Mouse (Mus musculus) hindbrain, embryonic 16.5 days (tissue): Measurements from ENCODE around the gene Bace2. TPM values are rescaled to one million over a fixed set of nuclear protein-coding genes. Genes with fewer than 3 reads are reported as not detected.
A peak's percentile ranks its signal among the peaks of the same experiment; 100 is the strongest.

Experiments
- ATAC-seq: fragments of 200-750 bp; cut with Nextera tagmentation; 2 replicates; pipeline ENCODE4 v1.8.0; 2017; ENCODE audit warnings: moderate TSS enrichment, moderate library complexity
- H3K27ac ChIP-seq: fragments of 300-500 bp; sonication (generic); 2 replicates; pipeline ENCODE4 v1.5.1; 2014; ENCODE audit warnings: low read depth, mild to moderate bottlenecking, control low read depth, low read length, moderate library complexity
- H3K27me3 ChIP-seq: fragments of 300-500 bp; sonication (generic); replicated peaks from 2 replicates; pipeline ENCODE4 v1.6.1; 2014; ENCODE audit warnings: low read length; ENCODE audit not compliant: control insufficient read depth, insufficient read depth
- H3K36me3 ChIP-seq: fragments of 300-500 bp; sonication (generic); 2 replicates; pipeline ENCODE4 v1.6.1; 2014; ENCODE audit warnings: mild to moderate bottlenecking, low read length, moderate library complexity, mixed read lengths; ENCODE audit not compliant: control insufficient read depth, insufficient read depth
- H3K4me1 ChIP-seq: fragments of 300-500 bp; sonication (generic); 2 replicates; pipeline ENCODE4 v1.6.1; 2014; ENCODE audit warnings: low read depth, low read length; ENCODE audit not compliant: control insufficient read depth, insufficient read depth
- H3K4me2 ChIP-seq: fragments of 300-500 bp; sonication (generic); 2 replicates; pipeline ENCODE4 v1.6.1; 2014; ENCODE audit warnings: mild to moderate bottlenecking, low read length, control low read depth, moderate library complexity
- H3K4me3 ChIP-seq: fragments of 300-500 bp; sonication (generic); 2 replicates; pipeline ENCODE4 v1.5.1; 2014; ENCODE audit warnings: mild to moderate bottlenecking, low read length, control low read depth, moderate library complexity
- H3K9ac ChIP-seq: fragments of 300-500 bp; sonication (generic); 2 replicates; pipeline ENCODE4 v1.6.1; 2014; ENCODE audit warnings: low read depth, mild to moderate bottlenecking, control low read depth, low read length, moderate library complexity
- H3K9me3 ChIP-seq: fragments of 300-500 bp; sonication (generic); 2 replicates; pipeline ENCODE4 v1.6.1; 2014; ENCODE audit warnings: mild to moderate bottlenecking, low read length, moderate library complexity; ENCODE audit not compliant: control insufficient read depth
- WGBS: fragments of 180-500 bp; shearing (Covaris S2); extraction: QIAGEN DNeasy Blood & Tissue Kit; methylation state at CpG from one replicate; pipeline ENCODE4 v1.1.7; 2014; 5-methylcytosine and 5-hydroxymethylcytosine counted together
- polyA plus RNA-seq: library from polyadenylated mRNA; unstranded; fragments of >200 nt; fragmentation: Nextera tagmentation; extraction: Ambion mirVana; gene quantifications from 2 replicates; pipeline ENCODE4 v1.2.1, GENCODE M21; 2015

The Bace2 gene
- polyA plus RNA-seq, 1 experiment from 2014 or later = 4.6 TPM

GRCm38 (mm10) chr16:97396436-97396835, 39.9 kb downstream of the Bace2 start:
- Histone ChIP-seq H3K27me3 (no peaks in the 10 kb centered on the region), H3K4me1 (no peaks in the 10 kb centered on the region), H3K9me3 (no peaks in the 10 kb centered on the region), H3K9ac (no peak overlapping the region), H3K27ac (no peak overlapping the region), H3K36me3 (no peaks in the 10 kb centered on the region), H3K4me3 (no peak overlapping the region), H3K4me2 (no peak overlapping the region)
- 90% methylated on average over 4 of the region's 4 CpGs for WGBS
- no peak for ATAC-seq

DNA sequence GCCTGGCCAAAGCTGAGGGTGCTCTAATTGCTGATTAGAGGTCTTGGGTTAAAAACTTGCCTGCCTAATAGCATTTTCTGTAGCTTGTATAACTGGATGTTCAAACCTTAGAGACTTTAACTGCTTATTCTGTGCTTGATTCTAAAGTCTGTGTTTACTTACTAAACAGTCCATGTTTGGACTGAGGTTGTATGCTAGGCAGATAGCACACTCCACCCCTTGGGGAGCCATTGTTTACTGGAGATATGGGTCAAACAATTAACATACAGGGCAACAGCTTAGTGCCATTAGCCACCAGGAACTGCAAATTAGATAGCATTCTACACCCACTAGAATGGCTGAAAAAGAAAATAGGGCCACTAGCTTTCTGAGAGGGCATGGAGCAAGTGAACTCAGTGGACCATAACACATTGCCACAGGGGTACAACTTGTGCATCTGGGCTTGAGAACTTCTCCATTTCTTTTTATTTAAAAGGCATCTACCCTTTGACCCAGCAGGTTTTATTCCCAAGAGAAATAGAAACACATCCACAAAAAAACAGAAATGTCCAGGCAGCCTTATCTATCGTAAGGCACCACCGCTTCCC, 41.5 kb downstream of the Bace2 start:
- Histone ChIP-seq H3K9ac (no peak overlapping the region), H3K4me2 (no peak overlapping the region), H3K4me3 (no peak overlapping the region), H3K4me1 (no peaks in the 10 kb centered on the region), H3K27ac (no peak overlapping the region), H3K36me3 (no peaks in the 10 kb centered on the region), H3K9me3 (no peaks in the 10 kb centered on the region), H3K27me3 (no peaks in the 10 kb centered on the region)
- ATAC-seq = no peak
- 85% methylated on average over 2 of the region's 2 CpGs for WGBS

GRCm38 (mm10) chr16:97399991-97400390, 43.4 kb downstream of the Bace2 start:
- no peak overlapping the region for H3K27ac ChIP-seq
- H3K4me3 ChIP-seq = no peak overlapping the region
- no peak for ATAC-seq
- 87% methylated on average over 4 of the region's 4 CpGs for WGBS
- no peaks in the 10 kb centered on the region for H3K9me3 ChIP-seq
- H3K4me2 ChIP-seq = no peak overlapping the region
- H3K9ac ChIP-seq = no peak overlapping the region
- no peaks in the 10 kb centered on the region for H3K4me1 ChIP-seq
- no peaks in the 10 kb centered on the region for H3K36me3 ChIP-seq
- no peaks in the 10 kb centered on the region for H3K27me3 ChIP-seq

DNA sequence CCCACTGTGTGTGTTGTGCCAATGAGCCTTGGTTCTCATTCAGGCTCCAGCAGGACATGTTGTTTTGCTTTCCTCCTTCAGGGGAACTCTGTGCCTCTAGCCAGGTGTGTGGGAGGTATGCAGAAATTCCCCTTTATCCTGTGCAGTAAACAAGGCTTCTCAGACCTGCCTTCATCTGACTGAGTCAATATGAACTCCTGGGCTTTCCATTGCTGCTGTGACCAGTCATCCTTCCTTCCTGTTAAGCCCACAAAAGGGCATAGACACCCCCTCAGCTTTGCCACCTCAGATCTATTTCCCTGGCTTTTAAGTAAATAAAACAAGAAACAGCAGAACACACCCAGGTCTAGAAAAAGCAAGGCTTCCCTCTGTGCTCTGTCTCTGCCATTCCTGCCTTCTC, 45.2 kb downstream of the Bace2 start:
- no peak overlapping the region for H3K4me2 ChIP-seq
- H3K36me3 ChIP-seq = no peaks in the 10 kb centered on the region
- no peak for ATAC-seq
- no peaks in the 10 kb centered on the region for H3K9me3 ChIP-seq
- H3K9ac ChIP-seq = no peak overlapping the region
- H3K27me3 ChIP-seq = no peaks in the 10 kb centered on the region
- no peak overlapping the region for H3K27ac ChIP-seq
- no peaks in the 10 kb centered on the region for H3K4me1 ChIP-seq
- no peak overlapping the region for H3K4me3 ChIP-seq

GRCm38 (mm10) chr16:97402213-97402785, 45.8 kb downstream of the Bace2 start:
- ATAC-seq = no peak
- no peaks in the 10 kb centered on the region for H3K4me1 ChIP-seq
- H3K27ac ChIP-seq = no peak overlapping the region
- no peak overlapping the region for H3K4me3 ChIP-seq
- no peaks in the 10 kb centered on the region for H3K9me3 ChIP-seq
- no peak overlapping the region for H3K4me2 ChIP-seq
- no peak overlapping the region for H3K9ac ChIP-seq
- WGBS = 57% methylated on average over 4 of the region's 4 CpGs
- no peaks in the 10 kb centered on the region for H3K36me3 ChIP-seq
- H3K27me3 ChIP-seq = no peaks in the 10 kb centered on the region

GRCm38 (mm10) chr16:97405476-97406012, 49.0 kb downstream of the Bace2 start:
- no peak overlapping the region for H3K4me2 ChIP-seq
- no peak overlapping the region for H3K4me3 ChIP-seq
- 93% methylated on average over 5 of the region's 5 CpGs for WGBS
- no peaks in the 10 kb centered on the region for H3K27me3 ChIP-seq
- H3K4me1 ChIP-seq = no peaks in the 10 kb centered on the region
- ATAC-seq = no peak
- no peak overlapping the region for H3K27ac ChIP-seq
- H3K9me3 ChIP-seq = no peaks in the 10 kb centered on the region
- no peak overlapping the region for H3K9ac ChIP-seq
- no peaks in the 10 kb centered on the region for H3K36me3 ChIP-seq

DNA sequence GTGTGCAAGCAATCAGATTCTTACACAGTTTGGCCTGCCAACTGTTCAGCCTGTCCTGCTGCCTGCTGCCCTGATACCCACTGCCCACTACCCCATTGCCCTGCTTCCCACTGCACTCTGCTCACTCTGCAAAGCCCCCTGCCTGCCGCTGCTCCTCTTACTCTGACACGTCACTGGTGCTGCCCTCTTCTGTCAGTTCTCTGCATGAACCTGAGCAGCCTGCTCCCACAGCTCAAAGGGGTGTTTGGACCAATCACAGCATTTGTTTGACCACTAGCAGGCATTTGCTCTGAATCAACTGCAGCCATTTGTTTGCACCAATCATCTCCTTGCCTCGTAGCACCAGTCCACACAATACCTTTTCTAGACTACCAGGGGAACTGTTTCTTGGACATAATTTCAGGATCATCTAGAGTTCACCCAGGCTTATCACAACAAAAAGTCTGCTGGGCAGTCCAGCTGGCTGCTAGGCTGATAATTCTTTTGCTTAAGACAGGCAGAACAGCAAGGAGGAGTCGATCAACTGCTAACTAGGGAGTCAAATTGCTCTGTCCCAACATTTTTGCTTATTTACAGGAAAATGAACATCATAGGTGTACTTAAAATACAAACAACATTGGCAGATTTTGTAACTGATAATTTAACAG, 61.5 kb downstream of the Bace2 start:
- Histone ChIP-seq H3K36me3 (no peaks in the 10 kb centered on the region), H3K4me3 (no peak overlapping the region), H3K9ac (no peak overlapping the region), H3K9me3 (no peaks in the 10 kb centered on the region), H3K4me2 (no peak overlapping the region), H3K4me1 (no peaks in the 10 kb centered on the region), H3K27ac (no peak overlapping the region), H3K27me3 (no peaks in the 10 kb centered on the region)
- ATAC-seq = peak; percentile 84
- WGBS = 19% methylated on average over 4 of the region's 4 CpGs

GRCm38 (mm10) chr16:97418749-97419453, 62.4 kb downstream of the Bace2 start:
- H3K4me3 ChIP-seq = no peak overlapping the region
- no peaks in the 10 kb centered on the region for H3K9me3 ChIP-seq
- H3K9ac ChIP-seq = no peak overlapping the region
- no peaks in the 10 kb centered on the region for H3K4me1 ChIP-seq
- H3K36me3 ChIP-seq = no peaks in the 10 kb centered on the region
- no peak overlapping the region for H3K4me2 ChIP-seq
- no peaks in the 10 kb centered on the region for H3K27me3 ChIP-seq
- WGBS = 91% methylated on average over 6 of the region's 6 CpGs
- no peak for ATAC-seq
- H3K27ac ChIP-seq = no peak overlapping the region

GRCm38 (mm10) chr16:97421671-97422070, 65.1 kb downstream of the Bace2 start:
- H3K27me3 ChIP-seq = no peaks in the 10 kb centered on the region
- H3K4me1 ChIP-seq = no peaks in the 10 kb centered on the region
- H3K27ac ChIP-seq = no peak overlapping the region
- no peak overlapping the region for H3K9ac ChIP-seq
- H3K9me3 ChIP-seq = no peaks in the 10 kb centered on the region
- WGBS = 83% methylated on average over 6 of the region's 6 CpGs
- H3K36me3 ChIP-seq = no peaks in the 10 kb centered on the region
- no peak overlapping the region for H3K4me3 ChIP-seq
- no peak overlapping the region for H3K4me2 ChIP-seq
- ATAC-seq = no peak
